Mouse (Mus musculus): ENCODE results near the gene Hadh. TPM values are rescaled to one million over a fixed set of nuclear protein-coding genes. Genes with fewer than 3 reads are reported as not detected.

Hadh gene
- polyA plus RNA-seq, 1 experiment from 2014 or later, result 74.1 TPM

DNA sequence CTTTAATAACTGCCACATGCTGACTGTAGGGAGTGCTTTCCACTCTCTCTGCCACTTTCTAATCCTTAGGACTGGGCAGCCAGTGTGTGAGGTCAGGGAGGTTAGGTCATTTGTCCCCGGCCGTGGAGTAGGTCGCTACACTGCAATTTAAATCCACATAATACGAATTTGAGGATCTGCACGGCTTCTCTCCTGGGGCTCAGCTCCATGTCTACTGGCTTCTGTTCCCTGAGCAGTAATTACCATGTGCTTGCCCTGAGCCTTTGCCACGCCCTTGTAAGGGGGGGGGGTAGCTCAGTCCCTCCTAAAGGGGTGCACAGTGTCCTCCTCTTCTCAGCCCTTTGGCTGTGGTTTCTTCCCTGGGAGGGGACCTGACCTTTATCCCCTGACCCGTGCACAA, 69.6 kb downstream of the Hadh start:
- Histone ChIP-seq H3K27ac (ENCODE audit: low read depth, low read length) (no peak overlapping the region), H3K4me1 (replicated peaks; ENCODE audit: control insufficient read depth, insufficient read depth, low read length) (peaks cover 3% of the 10 kb centered on the region), H3K4me2 (ENCODE audit: low read depth, low read length, severe bottlenecking) (no peak overlapping the region), H3K4me3 (ENCODE audit: low read depth, low read length) (no peak overlapping the region), H3K9me3 (ENCODE audit: control insufficient read depth, low read length) (no peaks in the 10 kb centered on the region), H3K9ac (ENCODE audit: low read length) (no peak overlapping the region), H3K36me3 (ENCODE audit: control insufficient read depth, insufficient read depth, low read length) (no peaks in the 10 kb centered on the region), H3K27me3 (ENCODE audit: control insufficient read depth, insufficient read depth, low read length) (no peaks in the 10 kb centered on the region)
- ATAC-seq (replicated peaks; ENCODE audit: low FRiP score) (0 out of 2 replicates have a peak, but pooled peaks have one; percentile 18), DNase-seq (ENCODE audit: low spot score) (no peak)
- WGBS, result 19% methylated on average over 7 of the region's 7 CpGs

DNA sequence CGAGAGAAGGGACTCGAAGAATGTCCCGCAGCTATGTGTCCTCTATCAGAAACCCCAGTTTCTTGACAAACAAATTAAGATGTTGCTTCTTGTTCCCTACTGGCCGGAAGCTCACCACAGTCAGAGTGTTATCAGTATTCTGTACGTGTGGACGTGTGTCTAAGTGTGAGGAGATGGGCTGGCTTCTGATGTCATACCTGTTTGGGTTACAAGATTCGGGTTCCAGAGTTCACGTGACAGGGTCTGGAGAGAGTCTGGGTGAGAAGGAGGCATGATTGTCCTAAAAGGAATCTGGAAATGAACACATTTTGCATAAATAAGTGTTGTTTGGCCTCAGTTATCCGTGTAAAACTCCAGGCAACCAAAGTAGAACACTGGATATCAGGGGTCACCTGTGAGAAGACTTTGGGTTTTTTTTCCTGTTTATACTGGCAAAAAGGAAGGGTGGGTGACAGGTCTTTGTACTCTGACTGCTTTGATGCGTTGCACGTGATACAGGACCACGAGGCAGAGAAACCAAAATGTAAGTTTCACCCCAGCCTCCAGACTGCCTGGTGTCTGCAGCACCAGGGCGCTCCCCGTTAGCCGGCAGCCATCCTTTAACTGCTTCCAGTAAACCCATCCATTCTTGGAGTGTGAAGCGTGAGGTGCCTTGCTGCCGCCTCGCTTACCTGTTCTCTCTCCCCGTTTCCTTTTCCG, 72.2 kb downstream of the Hadh start:
- Histone ChIP-seq H3K4me2 (ENCODE audit: low read depth, low read length, severe bottlenecking) (no peak overlapping the region), H3K27ac (ENCODE audit: low read depth, low read length) (no peak overlapping the region)
- WGBS, result 66% methylated on average over 20 of the region's 20 CpGs

GRCm38 (mm10) chr3:131198991-131199390, 72.9 kb downstream of the Hadh start:
- DNase-seq (ENCODE audit: low spot score), result no peak
- 75% methylated on average over 3 of the region's 3 CpGs for WGBS
- ATAC-seq (replicated peaks; ENCODE audit: low FRiP score), result no peak
- Histone ChIP-seq H3K4me2 (ENCODE audit: low read depth, low read length, severe bottlenecking) (no peak overlapping the region), H3K27ac (ENCODE audit: low read depth, low read length) (no peak overlapping the region), H3K27me3 (ENCODE audit: control insufficient read depth, insufficient read depth, low read length) (no peaks in the 10 kb centered on the region), H3K4me1 (replicated peaks; ENCODE audit: control insufficient read depth, insufficient read depth, low read length) (peaks cover 6% of the 10 kb centered on the region), H3K4me3 (ENCODE audit: low read depth, low read length) (no peak overlapping the region), H3K36me3 (ENCODE audit: control insufficient read depth, insufficient read depth, low read length) (no peaks in the 10 kb centered on the region; the same call in 1 of the 2 replicates), H3K9me3 (ENCODE audit: control insufficient read depth, low read length) (no peaks in the 10 kb centered on the region), H3K9ac (ENCODE audit: low read length) (no peak overlapping the region)

More for the DNA sequence above, 72.2 kb downstream of the Hadh start:
- no peak overlapping the region for H3K9ac ChIP-seq (ENCODE audit: low read length)
- H3K27me3 ChIP-seq (ENCODE audit: control insufficient read depth, insufficient read depth, low read length), result no peaks in the 10 kb centered on the region
- DNase-seq (ENCODE audit: low spot score), result no peak
- no peak overlapping the region for H3K4me3 ChIP-seq (ENCODE audit: low read depth, low read length)
- H3K4me1 ChIP-seq (replicated peaks; ENCODE audit: control insufficient read depth, insufficient read depth, low read length), result peaks cover 6% of the 10 kb centered on the region
- H3K36me3 ChIP-seq (ENCODE audit: control insufficient read depth, insufficient read depth, low read length), result no peaks in the 10 kb centered on the region; the same call in 1 of the 2 replicates
- no peaks in the 10 kb centered on the region for H3K9me3 ChIP-seq (ENCODE audit: control insufficient read depth, low read length)
- no peak for ATAC-seq (replicated peaks; ENCODE audit: low FRiP score)

- H3K4me2 ChIP-seq (ENCODE audit: low read depth, low read length, severe bottlenecking), result no peak overlapping the region
- H3K36me3 ChIP-seq (ENCODE audit: control insufficient read depth, insufficient read depth, low read length), result no peaks in the 10 kb centered on the region; the same call in 1 of the 2 replicates
- H3K4me1 ChIP-seq (replicated peaks; ENCODE audit: control insufficient read depth, insufficient read depth, low read length), result peaks cover 4% of the 10 kb centered on the region; the same call in 1 of the 2 replicates
- 68% methylated on average over 8 of the region's 8 CpGs for WGBS
- ATAC-seq (replicated peaks; ENCODE audit: low FRiP score), result no peak
- no peak overlapping the region for H3K27ac ChIP-seq (ENCODE audit: low read depth, low read length)
- no peak overlapping the region for H3K4me3 ChIP-seq (ENCODE audit: low read depth, low read length)
- H3K9me3 ChIP-seq (ENCODE audit: control insufficient read depth, low read length), result no peaks in the 10 kb centered on the region
- DNase-seq (ENCODE audit: low spot score), result no peak
- H3K9ac ChIP-seq (ENCODE audit: low read length), result no peak overlapping the region
- H3K27me3 ChIP-seq (ENCODE audit: control insufficient read depth, insufficient read depth, low read length), result no peaks in the 10 kb centered on the region
Observed at GRCm38 (mm10) chr3:131196507-131197019, 75.3 kb downstream of the Hadh start.

- Histone ChIP-seq H3K27ac (ENCODE audit: low read depth, low read length) (no peak overlapping the region), H3K36me3 (ENCODE audit: control insufficient read depth, insufficient read depth, low read length) (no peaks in the 10 kb centered on the region; the same call in 1 of the 2 replicates), H3K9ac (ENCODE audit: low read length) (no peak overlapping the region), H3K4me3 (ENCODE audit: low read depth, low read length) (no peak overlapping the region), H3K4me1 (replicated peaks; ENCODE audit: control insufficient read depth, insufficient read depth, low read length) (peaks cover 4% of the 10 kb centered on the region; the same call in 1 of the 2 replicates), H3K27me3 (ENCODE audit: control insufficient read depth, insufficient read depth, low read length) (no peaks in the 10 kb centered on the region), H3K9me3 (ENCODE audit: control insufficient read depth, low read length) (no peaks in the 10 kb centered on the region), H3K4me2 (ENCODE audit: low read depth, low read length, severe bottlenecking) (no peak overlapping the region)
- WGBS, result 71% methylated on average over 10 of the region's 10 CpGs
- no peak for ATAC-seq (replicated peaks; ENCODE audit: low FRiP score)
- DNase-seq (ENCODE audit: low spot score), result no peak
Observed at GRCm38 (mm10) chr3:131196050-131196449, 75.9 kb downstream of the Hadh start.

DNA sequence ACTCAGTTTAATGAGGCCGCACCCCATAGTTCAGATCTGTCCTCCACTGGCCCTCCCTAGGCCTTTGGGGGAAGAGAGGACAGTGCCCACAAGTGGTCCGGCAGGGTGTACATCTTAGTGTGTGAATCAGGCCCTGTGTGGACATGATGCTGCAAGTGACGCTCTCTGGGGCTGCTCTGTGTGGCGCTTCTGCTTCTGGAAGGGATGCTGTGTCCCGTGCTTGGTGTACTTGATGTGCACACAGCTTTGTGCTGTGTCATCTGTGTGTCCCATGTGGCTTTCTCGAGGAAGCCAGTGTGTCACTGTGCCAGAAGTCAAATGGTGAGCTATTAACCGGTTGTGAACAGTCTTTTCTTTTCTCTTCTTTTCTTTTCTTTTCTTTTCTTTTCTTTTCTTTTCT, 80.4 kb downstream of the Hadh start:
- WGBS, result 77% methylated on average over 7 of the region's 7 CpGs
- ATAC-seq (replicated peaks; ENCODE audit: low FRiP score) (no peak), DNase-seq (ENCODE audit: low spot score) (no peak)
- no peak overlapping the region for H3K27ac ChIP-seq (ENCODE audit: low read depth, low read length)
- H3K9ac ChIP-seq (ENCODE audit: low read length), result no peak overlapping the region
- H3K9me3 ChIP-seq (ENCODE audit: control insufficient read depth, low read length), result no peaks in the 10 kb centered on the region
- H3K4me2 ChIP-seq (ENCODE audit: low read depth, low read length, severe bottlenecking), result no peak overlapping the region
- no peaks in the 10 kb centered on the region; the same call in 1 of the 2 replicates for H3K36me3 ChIP-seq (ENCODE audit: control insufficient read depth, insufficient read depth, low read length)
- H3K27me3 ChIP-seq (ENCODE audit: control insufficient read depth, insufficient read depth, low read length), result no peaks in the 10 kb centered on the region
- no peak overlapping the region for H3K4me3 ChIP-seq (ENCODE audit: low read depth, low read length)
- H3K4me1 ChIP-seq (replicated peaks; ENCODE audit: control insufficient read depth, insufficient read depth, low read length), result 0 out of 2 replicates have a peak, but pooled peaks cover 4% of the 10 kb centered on the region

GRCm38 (mm10) chr3:131190671-131191367, 81.1 kb downstream of the Hadh start:
- no peak for ATAC-seq (replicated peaks; ENCODE audit: low FRiP score)
- H3K27me3 ChIP-seq (ENCODE audit: control insufficient read depth, insufficient read depth, low read length), result no peaks in the 10 kb centered on the region
- DNase-seq (ENCODE audit: low spot score), result no peak
- H3K36me3 ChIP-seq (ENCODE audit: control insufficient read depth, insufficient read depth, low read length), result no peaks in the 10 kb centered on the region; the same call in 1 of the 2 replicates
- no peak overlapping the region for H3K27ac ChIP-seq (ENCODE audit: low read depth, low read length)
- H3K4me3 ChIP-seq (ENCODE audit: low read depth, low read length), result no peak overlapping the region
- no peak overlapping the region for H3K9ac ChIP-seq (ENCODE audit: low read length)
- no peaks in the 10 kb centered on the region for H3K9me3 ChIP-seq (ENCODE audit: control insufficient read depth, low read length)
- 81% methylated on average over 19 of the region's 19 CpGs for WGBS
- no peak overlapping the region for H3K4me2 ChIP-seq (ENCODE audit: low read depth, low read length, severe bottlenecking)
- 0 out of 2 replicates have a peak, but pooled peaks cover 2% of the 10 kb centered on the region for H3K4me1 ChIP-seq (replicated peaks; ENCODE audit: control insufficient read depth, insufficient read depth, low read length)

GRCm38 (mm10) chr3:131190239-131190638, 81.7 kb downstream of the Hadh start:
- no peak for ATAC-seq (replicated peaks; ENCODE audit: low FRiP score)
- no peak overlapping the region for H3K4me3 ChIP-seq (ENCODE audit: low read depth, low read length)
- no peaks in the 10 kb centered on the region for H3K27me3 ChIP-seq (ENCODE audit: control insufficient read depth, insufficient read depth, low read length)
- 0 out of 2 replicates have a peak, but pooled peaks cover 1% of the 10 kb centered on the region for H3K4me1 ChIP-seq (replicated peaks; ENCODE audit: control insufficient read depth, insufficient read depth, low read length)
- DNase-seq (ENCODE audit: low spot score), result no peak
- no peaks in the 10 kb centered on the region for H3K9me3 ChIP-seq (ENCODE audit: control insufficient read depth, low read length)
- H3K4me2 ChIP-seq (ENCODE audit: low read depth, low read length, severe bottlenecking), result no peak overlapping the region
- H3K36me3 ChIP-seq (ENCODE audit: control insufficient read depth, insufficient read depth, low read length), result no peaks in the 10 kb centered on the region; the same call in 1 of the 2 replicates
- H3K9ac ChIP-seq (ENCODE audit: low read length), result no peak overlapping the region; the same call in 1 of the 2 replicates
- H3K27ac ChIP-seq (ENCODE audit: low read depth, low read length), result no peak overlapping the region
- WGBS, result 76% methylated on average over 11 of the region's 11 CpGs

Measured in forebrain, embryonic 11.5 days (tissue).